Mouse (Mus musculus): ENCODE results near the gene Pdia5. TPM values are rescaled to one million over a fixed set of nuclear protein-coding genes. Genes with fewer than 3 reads are reported as not detected.

The Pdia5 gene
- polyA plus RNA-seq, 1 experiment: 8.0 TPM

DNA sequence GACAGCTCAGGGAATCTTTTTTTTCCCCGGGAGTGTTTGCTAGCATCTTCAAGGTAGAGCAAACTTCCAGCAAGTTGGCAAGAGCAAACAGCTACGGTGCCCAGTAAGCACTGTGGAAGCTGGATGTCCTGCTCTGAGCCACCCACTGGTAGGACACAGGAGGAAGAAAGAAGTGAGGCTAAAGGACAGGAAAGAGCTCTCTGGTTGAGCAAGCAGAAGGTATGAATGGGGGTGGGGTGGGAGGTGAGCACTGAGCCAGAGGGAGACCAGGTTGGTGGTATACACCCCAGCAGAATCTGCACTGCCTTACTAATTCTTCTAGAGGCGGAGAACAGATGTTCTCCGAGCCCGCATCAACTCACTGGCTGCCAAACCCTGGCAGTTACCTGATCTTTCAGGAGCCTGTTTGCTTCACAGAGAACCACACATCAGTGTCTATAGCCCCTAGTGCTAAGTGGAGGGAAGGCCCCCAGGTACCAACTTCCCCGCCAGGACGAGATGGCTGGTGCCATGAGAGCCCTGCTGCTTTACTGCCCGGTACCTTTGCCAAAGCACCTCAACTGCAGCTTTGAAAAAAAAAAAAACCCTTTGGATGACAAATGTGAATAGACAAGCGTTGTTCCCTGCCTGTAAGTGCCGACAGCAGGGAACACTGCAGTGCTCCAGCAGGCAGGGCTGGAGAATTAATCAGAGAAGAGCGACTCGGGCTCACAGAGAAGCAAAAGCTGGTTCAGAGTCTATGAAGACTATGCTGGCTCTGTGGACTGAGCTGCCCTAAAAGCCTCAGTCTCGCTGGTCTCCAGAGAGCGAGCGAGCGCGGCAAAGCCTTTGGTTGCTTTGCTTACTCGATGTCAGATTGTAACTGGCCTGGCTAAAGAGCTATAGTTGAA lies 67.2 kb downstream of the Pdia5 start:
- Histone ChIP-seq H3K4me1 (ENCODE audit: control insufficient read depth, insufficient read depth, low read length) (no peaks in the 10 kb centered on the region), H3K4me3 (ENCODE audit: insufficient read depth, low read length) (no peak overlapping the region), H3K27ac (ENCODE audit: insufficient read depth, low read length) (no peak overlapping the region)
- TF ChIP-seq CTCF (IDR thresholded peaks at IDR 0.05; ENCODE audit: extremely low read depth, insufficient read depth, low read length) (no peak), POLR2A (IDR thresholded peaks at IDR 0.05; ENCODE audit: extremely low read depth, insufficient read depth, low read length) (no peak)

DNA sequence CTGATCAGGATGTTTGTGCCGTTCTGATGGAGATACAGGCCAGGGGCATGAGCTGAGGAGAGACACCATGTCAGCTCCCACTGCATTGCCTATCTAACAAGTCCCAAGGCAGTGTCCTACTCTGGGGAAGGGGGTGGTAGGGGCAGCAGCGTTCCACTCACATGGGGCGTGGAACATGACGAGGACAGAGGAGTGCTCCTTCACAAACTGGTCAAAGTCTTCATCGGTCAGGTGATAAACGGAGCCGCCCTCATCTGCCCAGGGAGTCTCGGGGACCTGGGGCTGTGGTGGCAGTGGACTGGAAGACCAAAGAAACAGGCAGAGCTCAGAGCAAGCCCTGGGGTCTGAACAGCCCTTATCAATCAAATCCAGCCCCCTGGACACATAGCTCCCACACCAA lies 68.0 kb downstream of the Pdia5 start:
- no peak overlapping the region for H3K27ac ChIP-seq (ENCODE audit: insufficient read depth, low read length)
- TF ChIP-seq POLR2A (IDR thresholded peaks at IDR 0.05; ENCODE audit: extremely low read depth, insufficient read depth, low read length) (no peak), CTCF (IDR thresholded peaks at IDR 0.05; ENCODE audit: extremely low read depth, insufficient read depth, low read length) (no peak)
- H3K4me1 ChIP-seq (ENCODE audit: control insufficient read depth, insufficient read depth, low read length): no peaks in the 10 kb centered on the region
- H3K4me3 ChIP-seq (ENCODE audit: insufficient read depth, low read length): no peak overlapping the region

DNA sequence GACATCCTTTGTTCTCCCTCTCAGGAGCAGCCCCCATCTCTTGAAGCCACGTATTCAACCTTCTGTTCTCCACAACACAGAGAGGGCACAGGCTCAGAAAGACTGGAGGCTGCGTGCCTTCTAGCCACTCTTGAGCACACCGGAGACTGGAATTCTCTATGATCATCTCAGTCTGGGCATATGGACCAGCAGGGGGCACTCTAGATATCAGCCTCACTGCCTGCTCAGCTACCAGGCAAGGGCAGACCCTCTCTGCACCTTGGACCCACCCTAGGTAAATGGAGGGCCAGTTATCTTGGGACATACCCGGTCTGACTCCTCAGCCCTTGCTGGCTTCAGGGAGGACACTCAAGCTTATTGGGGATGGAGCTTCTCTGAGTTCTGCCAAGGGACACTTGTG lies 68.5 kb downstream of the Pdia5 start:
- Histone ChIP-seq H3K27ac (ENCODE audit: insufficient read depth, low read length) (no peak overlapping the region), H3K4me1 (ENCODE audit: control insufficient read depth, insufficient read depth, low read length) (no peaks in the 10 kb centered on the region), H3K4me3 (ENCODE audit: insufficient read depth, low read length) (no peak overlapping the region)
- no peak for TF ChIP-seq POLR2A (IDR thresholded peaks at IDR 0.05; ENCODE audit: extremely low read depth, insufficient read depth, low read length)
- TF ChIP-seq CTCF (IDR thresholded peaks at IDR 0.05; ENCODE audit: extremely low read depth, insufficient read depth, low read length): peak; percentile 34; the same call in 1 of the 2 replicates

DNA sequence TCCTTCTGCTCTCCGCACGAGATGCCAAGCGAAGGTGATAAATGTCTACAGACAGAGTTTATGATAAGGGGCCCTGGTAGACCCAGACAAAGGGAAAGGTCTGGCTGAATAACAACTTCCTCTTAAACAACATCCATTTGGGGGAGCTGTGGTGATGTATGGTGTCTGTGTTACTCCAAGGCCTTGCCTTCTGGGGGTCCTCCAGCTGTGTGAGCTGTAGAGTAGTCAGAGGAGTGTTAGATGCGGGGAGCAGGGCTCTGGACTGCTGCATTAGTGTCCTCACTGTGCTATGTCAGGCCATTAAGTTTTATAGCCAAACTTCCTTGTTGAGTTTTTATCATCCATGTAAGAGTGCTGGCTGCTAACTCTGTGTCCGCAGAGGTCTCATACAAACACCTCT lies 76.1 kb downstream of the Pdia5 start:
- TF ChIP-seq POLR2A (IDR thresholded peaks at IDR 0.05; ENCODE audit: extremely low read depth, insufficient read depth, low read length): no peak
- no peak for TF ChIP-seq CTCF (IDR thresholded peaks at IDR 0.05; ENCODE audit: extremely low read depth, insufficient read depth, low read length)
- Histone ChIP-seq H3K4me3 (ENCODE audit: insufficient read depth, low read length) (no peak overlapping the region), H3K4me1 (ENCODE audit: control insufficient read depth, insufficient read depth, low read length) (0 out of 2 replicates have a peak, but pooled peaks cover 2% of the 10 kb centered on the region)

DNA sequence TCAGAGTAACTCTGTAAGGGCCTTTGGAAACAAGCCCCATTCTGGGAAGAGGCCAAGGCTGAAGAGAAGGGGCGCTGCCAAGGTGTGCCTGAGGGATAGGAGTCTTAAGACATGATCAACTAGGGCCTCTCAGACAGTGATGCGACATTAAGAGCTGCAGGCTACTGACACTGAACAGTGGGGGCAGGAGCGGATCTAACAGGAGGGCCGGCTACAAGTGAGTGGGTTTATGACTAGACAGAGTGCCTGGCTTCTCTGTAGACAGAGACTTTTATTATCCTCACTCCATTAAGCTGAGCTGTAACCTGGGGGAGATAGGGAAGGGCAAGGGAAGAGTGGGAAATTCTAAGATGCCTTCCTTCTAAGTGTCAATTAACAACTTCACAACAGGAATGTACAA lies 84.0 kb downstream of the Pdia5 start:
- no peaks in the 10 kb centered on the region for H3K4me1 ChIP-seq (ENCODE audit: control insufficient read depth, insufficient read depth, low read length)
- H3K27ac ChIP-seq (ENCODE audit: insufficient read depth, low read length): no peak overlapping the region
- H3K4me3 ChIP-seq (ENCODE audit: insufficient read depth, low read length): no peak overlapping the region
- TF ChIP-seq POLR2A (IDR thresholded peaks at IDR 0.05; ENCODE audit: extremely low read depth, insufficient read depth, low read length) (no peak), CTCF (IDR thresholded peaks at IDR 0.05; ENCODE audit: extremely low read depth, insufficient read depth, low read length) (no peak)

More for the DNA sequence above, 76.1 kb downstream of the Pdia5 start:
- no peak overlapping the region for H3K27ac ChIP-seq (ENCODE audit: insufficient read depth, low read length)

DNA sequence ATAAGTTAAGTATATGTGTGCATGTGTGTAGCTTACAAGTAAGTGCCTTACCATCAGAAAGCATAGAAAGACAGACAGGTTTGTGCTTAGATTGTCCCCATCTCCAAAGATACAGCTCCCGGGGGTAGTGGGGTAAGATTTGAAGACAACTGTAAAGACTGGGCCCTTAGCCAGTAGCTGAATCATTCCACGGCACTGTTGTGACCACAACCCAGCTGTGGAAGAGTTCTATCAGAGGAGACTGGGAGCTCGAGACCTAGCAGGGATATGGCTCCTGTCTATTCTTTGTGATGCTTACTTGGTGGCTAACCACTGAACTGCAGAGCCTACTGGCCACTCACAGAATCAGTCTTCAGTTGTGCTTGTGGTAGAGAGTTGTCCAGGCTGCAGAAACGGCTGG lies 84.5 kb downstream of the Pdia5 start:
- H3K4me3 ChIP-seq (ENCODE audit: insufficient read depth, low read length): no peak overlapping the region
- no peak overlapping the region for H3K27ac ChIP-seq (ENCODE audit: insufficient read depth, low read length)
- H3K4me1 ChIP-seq (ENCODE audit: control insufficient read depth, insufficient read depth, low read length): no peaks in the 10 kb centered on the region
- TF ChIP-seq POLR2A (IDR thresholded peaks at IDR 0.05; ENCODE audit: extremely low read depth, insufficient read depth, low read length) (no peak), CTCF (IDR thresholded peaks at IDR 0.05; ENCODE audit: extremely low read depth, insufficient read depth, low read length) (no peak)

DNA sequence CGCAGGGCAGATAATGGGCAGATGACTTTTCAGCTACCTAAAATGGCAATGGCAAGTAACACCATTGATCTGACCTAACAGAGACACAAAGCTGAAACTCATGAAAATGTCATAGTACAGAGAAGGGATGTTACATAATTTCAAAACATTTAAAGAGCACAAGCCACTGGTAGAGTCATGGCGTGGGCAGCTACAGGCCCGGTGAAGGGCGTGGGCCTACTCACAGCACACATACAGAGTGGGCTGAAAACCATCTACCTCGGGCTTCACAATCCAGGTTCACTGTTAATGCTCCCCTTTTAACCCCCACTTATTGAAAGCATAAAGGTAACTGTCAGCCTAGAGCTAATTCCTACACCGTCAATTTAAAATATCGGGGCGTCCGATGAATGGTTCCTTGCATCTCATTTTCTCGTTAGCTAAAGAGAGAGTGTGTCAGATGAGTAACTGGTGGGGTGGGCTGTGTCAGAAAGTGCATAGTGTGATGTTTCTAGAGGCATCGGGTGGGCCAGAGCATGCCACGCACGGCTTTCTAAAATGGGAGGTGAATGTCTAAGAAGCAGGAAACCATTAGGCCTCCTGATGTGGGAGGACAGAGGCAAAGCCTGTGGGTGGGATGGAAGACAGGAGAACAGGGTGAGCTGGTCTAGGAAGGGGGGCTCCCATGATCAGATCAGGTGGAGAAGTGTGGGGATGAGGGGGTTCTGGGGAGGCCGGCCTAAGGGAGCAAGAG lies 85.2 kb downstream of the Pdia5 start:
- Histone ChIP-seq H3K4me3 (ENCODE audit: insufficient read depth, low read length) (no peak overlapping the region), H3K27ac (ENCODE audit: insufficient read depth, low read length) (no peak overlapping the region), H3K4me1 (ENCODE audit: control insufficient read depth, insufficient read depth, low read length) (no peaks in the 10 kb centered on the region)
- TF ChIP-seq POLR2A (IDR thresholded peaks at IDR 0.05; ENCODE audit: extremely low read depth, insufficient read depth, low read length) (no peak), CTCF (IDR thresholded peaks at IDR 0.05; ENCODE audit: extremely low read depth, insufficient read depth, low read length) (no peak)

DNA sequence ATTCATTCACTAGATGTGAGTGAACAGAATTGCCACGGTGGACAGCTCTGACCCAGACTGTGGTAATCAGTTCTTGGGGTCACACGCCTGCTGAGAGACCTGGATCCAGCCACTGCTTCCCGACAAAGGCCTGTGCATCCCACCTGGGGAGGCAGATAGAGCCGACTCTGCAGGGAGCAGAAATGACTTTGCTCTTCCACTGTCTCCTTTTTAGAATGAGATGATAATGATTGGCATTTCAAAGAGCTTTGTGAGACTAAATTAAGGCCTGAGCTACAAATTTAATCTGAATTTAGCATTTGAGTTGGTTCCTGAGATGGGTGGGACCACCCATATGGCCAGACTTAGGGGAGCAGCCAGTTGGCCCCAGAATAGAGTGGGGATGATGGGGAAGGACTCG lies 85.8 kb downstream of the Pdia5 start:
- Histone ChIP-seq H3K27ac (ENCODE audit: insufficient read depth, low read length) (no peak overlapping the region), H3K4me1 (ENCODE audit: control insufficient read depth, insufficient read depth, low read length) (no peaks in the 10 kb centered on the region), H3K4me3 (ENCODE audit: insufficient read depth, low read length) (no peak overlapping the region)
- TF ChIP-seq CTCF (IDR thresholded peaks at IDR 0.05; ENCODE audit: extremely low read depth, insufficient read depth, low read length) (no peak), POLR2A (IDR thresholded peaks at IDR 0.05; ENCODE audit: extremely low read depth, insufficient read depth, low read length) (no peak)

DNA sequence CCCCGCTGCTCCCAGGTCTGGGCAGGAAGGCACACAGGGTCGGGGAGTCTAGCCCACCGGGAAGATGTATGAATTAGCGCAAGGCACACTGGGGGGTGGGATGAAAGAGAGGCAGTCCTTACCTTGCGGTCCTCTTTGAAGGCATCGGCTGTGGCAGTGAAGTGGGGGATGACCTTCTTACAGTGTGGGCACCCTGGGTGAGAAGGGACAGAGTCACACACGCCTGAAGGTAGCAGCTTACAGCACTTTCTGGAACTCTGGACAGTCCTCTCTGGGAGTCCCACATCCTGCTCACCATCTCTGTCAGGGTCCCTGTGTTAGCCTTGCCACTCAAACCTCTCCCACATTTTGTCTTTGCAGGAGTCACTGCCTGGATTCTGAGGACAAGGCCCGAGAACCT lies 86.8 kb downstream of the Pdia5 start:
- no peak for TF ChIP-seq POLR2A (IDR thresholded peaks at IDR 0.05; ENCODE audit: extremely low read depth, insufficient read depth, low read length)
- no peak for TF ChIP-seq CTCF (IDR thresholded peaks at IDR 0.05; ENCODE audit: extremely low read depth, insufficient read depth, low read length)
- Histone ChIP-seq H3K4me3 (ENCODE audit: insufficient read depth, low read length) (no peak overlapping the region), H3K4me1 (ENCODE audit: control insufficient read depth, insufficient read depth, low read length) (no peaks in the 10 kb centered on the region), H3K27ac (ENCODE audit: insufficient read depth, low read length) (no peak overlapping the region)
